Mouse (Mus musculus) bone marrow, adult 2 months (tissue): ENCODE results near the gene Madcam1.

Experiments used
- CTCF ChIP-seq: fragments of 200-500 bp; IDR thresholded peaks from 2 replicates; pipeline ENCODE4 v1.5.1; 2011; ENCODE audit warnings: low read length, control low read depth; ENCODE audit not compliant: control insufficient read depth, insufficient read depth
- POLR2A ChIP-seq: fragments of 200-500 bp; IDR thresholded peaks from 2 replicates; pipeline ENCODE4 v1.6.1; 2011; ENCODE audit warnings: low read depth, mild to moderate bottlenecking, control low read depth, low read length, borderline replicate concordance; ENCODE audit not compliant: control insufficient read depth

DNA sequence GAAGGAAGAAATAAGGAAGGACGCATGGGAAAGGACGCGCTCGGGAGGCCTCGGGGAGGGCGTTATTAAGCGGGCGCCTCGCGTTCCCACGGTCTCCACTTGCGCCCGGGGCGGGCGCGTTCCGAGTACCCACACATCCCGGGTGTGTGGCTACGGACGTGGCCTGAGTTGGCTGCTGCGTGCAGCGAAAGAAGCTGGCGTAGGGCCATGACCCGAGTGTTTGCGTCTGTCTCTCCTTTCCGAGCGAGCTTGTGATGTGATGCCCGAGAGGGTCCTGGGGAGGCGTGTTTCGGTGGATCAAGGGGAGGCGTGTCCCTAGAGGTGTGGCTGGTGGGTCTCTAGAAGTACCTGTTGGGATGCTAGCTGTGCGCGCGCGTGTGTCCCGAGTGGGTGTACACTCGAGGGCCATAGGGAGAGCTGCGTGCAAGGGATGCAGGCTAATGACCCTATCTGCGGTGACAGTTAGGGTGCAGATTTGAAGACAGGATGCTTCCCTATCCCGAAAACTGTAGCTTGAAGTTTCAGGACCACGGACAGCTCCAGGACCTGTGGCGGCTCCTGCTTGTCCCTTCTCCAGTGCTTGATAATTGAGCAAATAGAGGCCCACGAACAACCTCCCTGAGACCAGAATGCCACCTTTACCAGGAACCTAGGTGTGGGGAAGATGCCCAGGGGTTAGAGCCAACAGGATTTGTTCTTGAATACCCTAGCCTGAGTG lies 53.4 kb downstream of the Madcam1 start:
- no peak for TF ChIP-seq CTCF
- TF ChIP-seq POLR2A = no peak
